Mouse (Mus musculus) heart, embryonic 16.5 days (tissue): ENCODE measurements around the gene Trmt11. TPM values are rescaled to one million over a fixed set of nuclear protein-coding genes. Genes with fewer than 3 reads are reported as not detected.

ENCODE experiments used
- polyA plus RNA-seq: library from polyadenylated mRNA; unstranded; fragments of >200 nt; fragmentation: Nextera tagmentation; extraction: Ambion mirVana; gene quantifications from 2 replicates; pipeline ENCODE4 v1.2.1, GENCODE M21; 2015

Trmt11 gene
- polyA plus RNA-seq, 1 experiment from 2014 or later, result 17.2 TPM

Other genes starting within 250 kb of the Trmt11 start
- 33.7 and 34.6 TPM in 2 replicates for gene Hint3, start 28.9 kb upstream of the Trmt11 start, polyA plus RNA-seq
- gene Ncoa7, start 202.6 kb upstream of the Trmt11 start, polyA plus RNA-seq, result 5.9 and 7.7 TPM in 2 replicates
- 49.0 and 50.1 TPM in 2 replicates for gene Hey2, start 242.1 kb upstream of the Trmt11 start, polyA plus RNA-seq